Mouse (Mus musculus): ENCODE data around the gene Szt2. TPM values are rescaled to one million over a fixed set of nuclear protein-coding genes. Genes with fewer than 3 reads are reported as not detected.

Gene Szt2
- polyA plus RNA-seq, 1 experiment from 2014 or later: 7.6 TPM

DNA sequence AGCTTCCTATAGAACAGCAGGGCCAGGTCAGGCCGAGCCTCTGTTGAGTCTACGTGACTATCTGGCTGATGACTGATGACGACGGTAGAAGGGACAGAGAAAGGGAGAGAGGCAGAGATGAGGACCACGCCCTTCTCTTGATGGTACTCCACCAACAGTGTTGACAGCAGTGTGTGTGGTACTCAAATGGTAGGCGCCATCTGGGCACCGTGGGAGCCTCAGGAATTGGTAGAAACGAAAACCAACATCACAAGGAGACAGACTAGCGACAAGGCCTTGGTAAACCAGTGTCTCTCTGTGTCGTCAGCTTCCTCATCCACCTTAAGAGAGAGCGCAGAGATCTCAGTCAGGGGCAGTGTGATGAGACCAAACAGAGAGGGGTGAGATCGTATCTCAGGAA, 41.5 kb downstream of the Szt2 start:
- H3K36me3 ChIP-seq (ENCODE audit: control insufficient read depth, insufficient read depth, low read length): peaks cover 30% of the 10 kb centered on the region
- no peak for ATAC-seq (replicated peaks; ENCODE audit: insufficient number of reproducible peaks, low FRiP score, low TSS enrichment)
- no peaks in the 10 kb centered on the region for H3K27me3 ChIP-seq (ENCODE audit: control insufficient read depth, insufficient read depth, low read length)
- H3K4me3 ChIP-seq (ENCODE audit: low read depth, low read length): no peak overlapping the region
- H3K9me3 ChIP-seq (replicated peaks; ENCODE audit: control insufficient read depth, low read length): no peaks in the 10 kb centered on the region
- H3K4me2 ChIP-seq: no peak overlapping the region
- WGBS (ENCODE audit: insufficient replicate concordance): 81% methylated on average over 12 of the region's 12 CpGs
- H3K9ac ChIP-seq (ENCODE audit: low read depth, low read length): no peak overlapping the region
- no peak overlapping the region for H3K27ac ChIP-seq (ENCODE audit: low read depth, low read length)
- no peaks in the 10 kb centered on the region for H3K4me1 ChIP-seq (ENCODE audit: control insufficient read depth, insufficient read depth, low read length)

- no peaks in the 10 kb centered on the region for H3K27me3 ChIP-seq (ENCODE audit: control insufficient read depth, insufficient read depth, low read length)
- no peak overlapping the region for H3K27ac ChIP-seq (ENCODE audit: low read depth, low read length)
- WGBS (ENCODE audit: insufficient replicate concordance): 91% methylated on average over 14 of the region's 14 CpGs
- no peak for ATAC-seq (replicated peaks; ENCODE audit: insufficient number of reproducible peaks, low FRiP score, low TSS enrichment)
- no peaks in the 10 kb centered on the region for H3K4me1 ChIP-seq (ENCODE audit: control insufficient read depth, insufficient read depth, low read length)
- H3K9ac ChIP-seq (ENCODE audit: low read depth, low read length): no peak overlapping the region
- no peak overlapping the region for H3K4me2 ChIP-seq
- H3K4me3 ChIP-seq (ENCODE audit: low read depth, low read length): no peak overlapping the region
- H3K9me3 ChIP-seq (replicated peaks; ENCODE audit: control insufficient read depth, low read length): no peaks in the 10 kb centered on the region
- H3K36me3 ChIP-seq (ENCODE audit: control insufficient read depth, insufficient read depth, low read length): peaks cover 25% of the 10 kb centered on the region
Measured at GRCm38 (mm10) chr4:118365991-118366390, 43.1 kb downstream of the Szt2 start.

GRCm38 (mm10) chr4:118364641-118365040, 44.4 kb downstream of the Szt2 start:
- 93% methylated on average over 13 of the region's 13 CpGs for WGBS (ENCODE audit: insufficient replicate concordance)

DNA sequence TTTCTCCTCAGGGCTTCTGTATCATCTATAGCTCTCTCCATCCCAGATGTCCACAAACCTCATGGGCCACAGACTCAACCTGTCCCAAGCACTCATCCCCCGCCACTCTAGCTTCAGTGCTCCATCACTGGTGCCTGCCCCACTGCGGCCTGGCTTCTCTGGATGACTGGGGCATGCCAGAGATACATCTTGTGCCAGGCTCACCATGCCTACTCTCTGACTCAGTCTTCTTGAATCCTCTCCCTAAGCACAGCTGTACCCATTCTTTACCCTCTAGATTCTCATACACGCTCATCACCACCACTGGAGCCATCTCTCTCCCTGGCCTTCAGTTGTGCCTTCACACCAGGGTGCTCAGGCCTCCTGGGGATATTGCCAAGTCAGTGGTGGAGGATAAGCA, 45.1 kb downstream of the Szt2 start:
- Histone ChIP-seq H3K9me3 (replicated peaks; ENCODE audit: control insufficient read depth, low read length) (no peaks in the 10 kb centered on the region), H3K27ac (ENCODE audit: low read depth, low read length) (no peak overlapping the region), H3K9ac (ENCODE audit: low read depth, low read length) (no peak overlapping the region), H3K36me3 (ENCODE audit: control insufficient read depth, insufficient read depth, low read length) (peaks cover 23% of the 10 kb centered on the region), H3K27me3 (ENCODE audit: control insufficient read depth, insufficient read depth, low read length) (no peaks in the 10 kb centered on the region), H3K4me1 (ENCODE audit: control insufficient read depth, insufficient read depth, low read length) (peaks cover 7% of the 10 kb centered on the region), H3K4me2 (no peak overlapping the region), H3K4me3 (ENCODE audit: low read depth, low read length) (no peak overlapping the region)
- 89% methylated on average over 3 of the region's 3 CpGs for WGBS (ENCODE audit: insufficient replicate concordance)
- ATAC-seq (replicated peaks; ENCODE audit: insufficient number of reproducible peaks, low FRiP score, low TSS enrichment): no peak

More at GRCm38 (mm10) chr4:118364641-118365040, 44.4 kb downstream of the Szt2 start:
- no peak overlapping the region for H3K9ac ChIP-seq (ENCODE audit: low read depth, low read length)
- no peaks in the 10 kb centered on the region for H3K9me3 ChIP-seq (replicated peaks; ENCODE audit: control insufficient read depth, low read length)
- H3K27me3 ChIP-seq (ENCODE audit: control insufficient read depth, insufficient read depth, low read length): no peaks in the 10 kb centered on the region
- no peak overlapping the region for H3K4me3 ChIP-seq (ENCODE audit: low read depth, low read length)
- ATAC-seq (replicated peaks; ENCODE audit: insufficient number of reproducible peaks, low FRiP score, low TSS enrichment): no peak
- no peak overlapping the region for H3K4me2 ChIP-seq
- H3K4me1 ChIP-seq (ENCODE audit: control insufficient read depth, insufficient read depth, low read length): peaks cover 7% of the 10 kb centered on the region
- H3K27ac ChIP-seq (ENCODE audit: low read depth, low read length): no peak overlapping the region
- H3K36me3 ChIP-seq (ENCODE audit: control insufficient read depth, insufficient read depth, low read length): peaks cover 25% of the 10 kb centered on the region

DNA sequence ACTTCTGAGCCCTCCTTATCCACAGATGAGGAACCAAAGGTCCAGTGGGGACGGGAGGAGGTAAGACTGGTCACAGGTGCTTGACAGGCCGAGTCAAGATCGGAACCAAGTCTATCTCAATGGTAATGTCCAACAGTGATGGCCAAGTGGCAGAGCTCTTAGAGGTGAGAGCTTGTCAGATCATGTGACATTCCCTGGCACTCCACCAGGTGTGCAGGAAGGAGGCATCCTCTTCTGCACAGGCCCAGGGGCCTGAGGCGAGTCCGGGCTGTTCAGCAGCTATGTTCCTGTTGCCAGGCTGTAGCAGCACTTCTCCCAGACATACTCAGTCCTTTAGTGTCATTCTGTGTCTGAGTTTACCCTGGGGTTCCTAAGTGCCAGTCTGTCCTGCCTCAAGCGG, 46.2 kb downstream of the Szt2 start:
- H3K4me2 ChIP-seq: no peak overlapping the region
- H3K27me3 ChIP-seq (ENCODE audit: control insufficient read depth, insufficient read depth, low read length): no peaks in the 10 kb centered on the region
- H3K27ac ChIP-seq (ENCODE audit: low read depth, low read length): no peak overlapping the region
- no peak overlapping the region for H3K4me3 ChIP-seq (ENCODE audit: low read depth, low read length)
- H3K9ac ChIP-seq (ENCODE audit: low read depth, low read length): no peak overlapping the region
- peaks cover 18% of the 10 kb centered on the region for H3K36me3 ChIP-seq (ENCODE audit: control insufficient read depth, insufficient read depth, low read length)
- no peak for ATAC-seq (replicated peaks; ENCODE audit: insufficient number of reproducible peaks, low FRiP score, low TSS enrichment)
- H3K9me3 ChIP-seq (replicated peaks; ENCODE audit: control insufficient read depth, low read length): no peaks in the 10 kb centered on the region
- 94% methylated on average over 6 of the region's 6 CpGs for WGBS (ENCODE audit: insufficient replicate concordance)
- peaks cover 7% of the 10 kb centered on the region for H3K4me1 ChIP-seq (ENCODE audit: control insufficient read depth, insufficient read depth, low read length)

DNA sequence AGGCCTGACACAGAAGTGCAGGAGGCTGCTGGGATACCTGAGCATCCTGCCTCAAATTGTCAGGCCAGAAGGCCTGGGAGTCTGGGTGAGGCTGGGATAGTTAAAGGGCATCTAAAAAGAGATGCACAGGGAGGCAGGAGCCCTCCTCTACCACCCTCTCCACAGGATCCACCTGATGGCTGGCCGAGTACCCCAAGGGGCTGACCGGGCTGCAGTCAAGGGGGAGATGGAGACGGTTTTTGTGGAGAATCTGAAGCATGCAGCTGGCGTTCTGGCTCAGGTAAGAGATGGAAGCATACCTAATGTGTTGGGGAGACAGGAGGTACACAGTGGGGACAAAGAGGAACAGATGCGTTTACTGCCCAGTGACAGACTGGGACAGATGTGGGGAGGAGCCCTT, 47.6 kb downstream of the Szt2 start:
- H3K4me2 ChIP-seq: no peak overlapping the region
- peaks cover 18% of the 10 kb centered on the region for H3K36me3 ChIP-seq (ENCODE audit: control insufficient read depth, insufficient read depth, low read length)
- no peak overlapping the region for H3K4me3 ChIP-seq (ENCODE audit: low read depth, low read length)
- no peak overlapping the region for H3K9ac ChIP-seq (ENCODE audit: low read depth, low read length)
- no peaks in the 10 kb centered on the region for H3K9me3 ChIP-seq (replicated peaks; ENCODE audit: control insufficient read depth, low read length)
- 90% methylated on average over 5 of the region's 5 CpGs for WGBS (ENCODE audit: insufficient replicate concordance)
- H3K4me1 ChIP-seq (ENCODE audit: control insufficient read depth, insufficient read depth, low read length): peaks cover 7% of the 10 kb centered on the region
- H3K27ac ChIP-seq (ENCODE audit: low read depth, low read length): no peak overlapping the region
- no peaks in the 10 kb centered on the region for H3K27me3 ChIP-seq (ENCODE audit: control insufficient read depth, insufficient read depth, low read length)
- no peak for ATAC-seq (replicated peaks; ENCODE audit: insufficient number of reproducible peaks, low FRiP score, low TSS enrichment)

DNA sequence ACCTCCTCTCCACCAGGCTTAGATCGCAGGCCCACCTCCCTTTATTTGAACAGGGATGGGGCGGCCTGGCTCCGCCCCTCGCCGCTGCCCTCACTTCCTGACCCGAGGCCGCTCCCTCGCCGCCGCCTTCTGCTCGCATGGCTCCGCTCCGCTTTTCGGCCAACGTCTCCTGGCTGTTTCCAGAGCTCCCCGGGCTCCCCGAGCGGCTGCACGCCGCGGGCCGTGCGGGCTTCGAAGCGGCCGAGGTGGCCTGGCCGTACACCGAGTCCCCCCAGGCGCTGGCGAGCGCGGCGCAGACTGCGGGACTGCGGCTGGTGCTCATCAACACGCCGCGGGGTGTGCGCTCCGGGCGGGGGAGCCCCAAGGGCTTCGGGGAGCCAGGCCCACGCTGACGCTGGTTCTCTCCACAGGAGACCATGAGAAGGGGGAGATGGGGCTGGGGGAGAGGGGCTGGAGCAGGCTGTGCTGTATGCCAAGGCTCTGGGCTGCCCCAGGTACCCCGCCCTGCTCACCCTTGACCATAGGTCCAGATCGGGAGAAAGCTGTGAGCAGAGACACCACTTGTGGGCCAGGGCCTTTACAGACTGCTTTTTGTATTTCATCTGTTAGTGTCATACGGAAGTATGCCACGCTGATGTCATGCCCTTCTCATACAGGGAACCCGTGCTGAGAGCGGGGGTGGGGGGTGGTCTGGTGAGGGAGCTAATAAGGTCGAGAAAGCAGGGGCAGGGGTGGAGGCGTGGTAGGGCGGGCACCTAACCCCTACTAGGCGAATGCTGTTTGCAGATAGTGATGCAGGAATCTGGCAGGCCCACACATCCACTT, 49.0 kb downstream of the Szt2 start:
- Histone ChIP-seq H3K4me2 (peak overlapping the region; percentile 89), H3K27ac (ENCODE audit: low read depth, low read length) (peak overlapping the region; percentile 75), H3K36me3 (ENCODE audit: control insufficient read depth, insufficient read depth, low read length) (peaks cover 16% of the 10 kb centered on the region), H3K9ac (ENCODE audit: low read depth, low read length) (peak overlapping the region; percentile 86), H3K4me1 (ENCODE audit: control insufficient read depth, insufficient read depth, low read length) (peaks cover 7% of the 10 kb centered on the region), H3K27me3 (ENCODE audit: control insufficient read depth, insufficient read depth, low read length) (no peaks in the 10 kb centered on the region), H3K4me3 (ENCODE audit: low read depth, low read length) (peak overlapping the region; percentile 77), H3K9me3 (replicated peaks; ENCODE audit: control insufficient read depth, low read length) (no peaks in the 10 kb centered on the region)
- WGBS (ENCODE audit: insufficient replicate concordance): 2% methylated on average over 54 of the region's 54 CpGs
- peak; percentile 62 for ATAC-seq (replicated peaks; ENCODE audit: insufficient number of reproducible peaks, low FRiP score, low TSS enrichment)

- Histone ChIP-seq H3K4me2 (peak overlapping the region; percentile 89), H3K9ac (ENCODE audit: low read depth, low read length) (peak overlapping the region; percentile 86), H3K36me3 (ENCODE audit: control insufficient read depth, insufficient read depth, low read length) (peaks cover 11% of the 10 kb centered on the region; the same call in 1 of the 2 replicates), H3K27me3 (ENCODE audit: control insufficient read depth, insufficient read depth, low read length) (no peaks in the 10 kb centered on the region), H3K27ac (ENCODE audit: low read depth, low read length) (peak overlapping the region; percentile 75; the same call in 1 of the 2 replicates), H3K4me3 (ENCODE audit: low read depth, low read length) (peak overlapping the region; percentile 77), H3K4me1 (ENCODE audit: control insufficient read depth, insufficient read depth, low read length) (peaks cover 7% of the 10 kb centered on the region), H3K9me3 (replicated peaks; ENCODE audit: control insufficient read depth, low read length) (no peaks in the 10 kb centered on the region)
- ATAC-seq (replicated peaks; ENCODE audit: insufficient number of reproducible peaks, low FRiP score, low TSS enrichment): no peak
- 17% methylated on average over 21 of the region's 21 CpGs for WGBS (ENCODE audit: insufficient replicate concordance)
Measured at GRCm38 (mm10) chr4:118359211-118359895, 49.7 kb downstream of the Szt2 start.

Data from heart, embryonic 11.5 days (tissue).